Mouse (Mus musculus): ENCODE measurements around the gene Slc24a5. TPM values are rescaled to one million over a fixed set of nuclear protein-coding genes. Genes with fewer than 3 reads are reported as not detected.
A peak's percentile ranks its signal among the peaks of the same experiment; 100 is the strongest.
"Not testable (repeated sequence)": the region's sequence is repeated elsewhere in the genome, so short reads cannot be mapped to it uniquely, and the experiment has no call there.

Gene Slc24a5
- under 1 TPM; 0.18 to 0.27 TPM for total RNA-seq (2021)
- long read RNA-seq, experiment 1, partial matches to known transcripts, result 0 of 17 reads
- long read RNA-seq, experiment 1, other reads (novel, unspliced or antisense), result 17 of 17 reads
- long read RNA-seq, experiment 2, partial matches to known transcripts, result 0 of 15 reads
- long read RNA-seq, experiment 2, other reads (novel, unspliced or antisense), result 15 of 15 reads

- DNase-seq (ENCODE audit: low spot score in 2 of 2), result no peak
- intact Hi-C loops (cut with DNase I), result no loop called here
These were observed at the start of gene Slc24a5 for GRCm38 (mm10) chr2:125067894-125068293. Gene Slc24a5 (plus strand): TSS chr2:125068124.

- intact Hi-C loops (cut with DNase I), result no loop called here
- DNase-seq (ENCODE audit: low spot score in 2 of 2), result no peak
These were observed 43.5 kb upstream of the Slc24a5 start for GRCm38 (mm10) chr2:125024386-125024785.

- intact Hi-C loops (cut with DNase I), result no loop called here
- no peak for DNase-seq (ENCODE audit: low spot score in 2 of 2)
These were observed 41.4 kb upstream of the Slc24a5 start for GRCm38 (mm10) chr2:125026358-125027000.

- no peak for DNase-seq (ENCODE audit: low spot score in 2 of 2)
- intact Hi-C loops (cut with DNase I), result no loop called here
These were observed 37.3 kb upstream of the Slc24a5 start for GRCm38 (mm10) chr2:125030591-125030990.

- intact Hi-C loops (cut with DNase I), result no loop called here
- no peak for DNase-seq (ENCODE audit: low spot score in 2 of 2)
These were observed 36.8 kb upstream of the Slc24a5 start for GRCm38 (mm10) chr2:125031111-125031510.

- intact Hi-C loops (cut with DNase I), result no loop called here
- peak in 1 of 2 experiments; percentile 28 for DNase-seq (ENCODE audit: low spot score in 2 of 2)
These were observed 36.2 kb upstream of the Slc24a5 start for GRCm38 (mm10) chr2:125031562-125032257.

- DNase-seq (ENCODE audit: low spot score in 2 of 2), result peak; percentile 24 to 41
- intact Hi-C loops (cut with DNase I), result no loop called here
These were observed 35.5 kb upstream of the Slc24a5 start for GRCm38 (mm10) chr2:125032258-125032973.

- DNase-seq (ENCODE audit: low spot score in 2 of 2), result no peak
- intact Hi-C loops (cut with DNase I), result no loop called here
These were observed 34.7 kb upstream of the Slc24a5 start for GRCm38 (mm10) chr2:125033042-125033743.

- intact Hi-C loops (cut with DNase I), result no loop called here
- no peak for DNase-seq (ENCODE audit: low spot score in 2 of 2)
These were observed 12.5 kb upstream of the Slc24a5 start for GRCm38 (mm10) chr2:125055316-125055903.

GRCm38 (mm10) chr2:125057250-125057815 lies 10.6 kb upstream of the Slc24a5 start:
- DNase-seq (ENCODE audit: low spot score in 2 of 2), result peak in 1 of 2 experiments; percentile 55
- intact Hi-C loops (cut with DNase I), result loop anchor here (2.0 kb wide), 1 partner anchor 131 kb away; no protein-coding TSS in a partner anchor

GRCm38 (mm10) chr2:125061451-125061850 lies 6.5 kb upstream of the Slc24a5 start:
- no peak for DNase-seq (ENCODE audit: low spot score in 2 of 2)
- intact Hi-C loops (cut with DNase I), result no loop called here

GRCm38 (mm10) chr2:125062944-125063343 lies 5.0 kb upstream of the Slc24a5 start:
- intact Hi-C loops (cut with DNase I), result no loop called here
- DNase-seq (ENCODE audit: low spot score in 2 of 2), result no peak

GRCm38 (mm10) chr2:125067373-125067772 lies 551 bp upstream of the Slc24a5 start:
- intact Hi-C loops (cut with DNase I), result no loop called here

GRCm38 (mm10) chr2:125068696-125069095 lies 772 bp downstream of the Slc24a5 start:
- no peak for DNase-seq (ENCODE audit: low spot score in 2 of 2)
- intact Hi-C loops (cut with DNase I), result no loop called here

More at GRCm38 (mm10) chr2:125067373-125067772, 551 bp upstream of the Slc24a5 start:
- DNase-seq (ENCODE audit: low spot score in 2 of 2), result no peak

GRCm38 (mm10) chr2:125073056-125073780 lies 5.3 kb downstream of the Slc24a5 start:
- intact Hi-C loops (cut with DNase I), result no loop called here
- no peak for DNase-seq (ENCODE audit: low spot score in 2 of 2)

- DNase-seq (ENCODE audit: low spot score in 2 of 2), result no peak
- intact Hi-C loops (cut with DNase I), result no loop called here
These were observed 16.0 kb downstream of the Slc24a5 start for GRCm38 (mm10) chr2:125083879-125084278.

GRCm38 (mm10) chr2:125088757-125089156 lies 20.8 kb downstream of the Slc24a5 start:
- intact Hi-C loops (cut with DNase I), result no loop called here
- no peak for DNase-seq (ENCODE audit: low spot score in 2 of 2)

- intact Hi-C loops (cut with DNase I); DNase-seq (ENCODE audit: low spot score in 2 of 2): not testable (repeated sequence)
These were observed 24.2 kb downstream of the Slc24a5 start for GRCm38 (mm10) chr2:125092123-125092522.
